Mouse (Mus musculus): ENCODE results near the gene Ror2.

The Ror2 gene

DNA sequence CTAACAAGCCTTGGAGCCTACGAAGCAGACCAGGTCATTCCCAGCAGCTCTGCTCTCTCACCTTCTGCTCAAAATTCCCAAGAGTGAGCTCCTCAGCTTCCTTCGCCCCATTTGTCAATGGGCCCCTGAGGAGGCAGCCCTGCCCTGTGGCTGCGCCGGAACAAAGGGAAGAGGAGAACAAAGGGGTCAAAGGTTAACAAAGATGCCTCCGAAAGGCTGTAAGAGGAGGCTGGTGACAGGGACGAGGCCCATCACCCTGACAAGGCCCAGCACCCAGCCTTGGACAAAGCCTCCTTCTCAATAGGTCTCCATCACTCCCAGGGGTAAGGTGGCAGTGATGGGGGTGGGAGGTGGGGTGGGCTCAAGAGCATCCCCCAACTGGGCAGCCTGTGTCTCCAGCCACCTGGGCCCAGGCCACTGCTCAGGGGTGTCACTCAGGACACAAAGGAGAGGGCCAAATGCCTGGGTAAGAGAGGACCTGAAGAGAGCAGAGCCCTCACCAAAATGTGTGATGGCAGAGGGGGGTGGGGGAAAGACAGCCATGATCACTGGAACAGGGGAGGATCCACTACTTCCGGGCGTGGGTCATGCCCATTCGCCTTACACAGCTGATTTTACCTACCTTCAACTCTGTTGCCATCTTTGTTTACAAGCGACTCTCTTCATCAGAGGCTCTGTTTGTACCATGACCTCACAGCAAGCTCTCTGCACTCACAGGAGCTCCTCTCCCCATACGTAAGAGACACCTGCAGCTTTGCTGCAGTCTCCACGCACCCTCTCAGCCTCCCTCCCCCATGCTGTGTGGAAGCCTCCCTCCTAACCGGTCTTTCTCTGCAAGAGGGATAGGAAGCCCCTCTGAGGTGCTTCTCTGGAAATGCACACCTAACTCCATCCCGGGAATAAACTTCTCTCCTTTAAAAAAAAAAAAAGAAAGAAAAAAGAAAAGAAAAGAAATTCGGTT is 51.8 kb downstream of the Ror2 start:
- no peak for DNase-seq (ENCODE audit: low read depth, low spot score)

DNA sequence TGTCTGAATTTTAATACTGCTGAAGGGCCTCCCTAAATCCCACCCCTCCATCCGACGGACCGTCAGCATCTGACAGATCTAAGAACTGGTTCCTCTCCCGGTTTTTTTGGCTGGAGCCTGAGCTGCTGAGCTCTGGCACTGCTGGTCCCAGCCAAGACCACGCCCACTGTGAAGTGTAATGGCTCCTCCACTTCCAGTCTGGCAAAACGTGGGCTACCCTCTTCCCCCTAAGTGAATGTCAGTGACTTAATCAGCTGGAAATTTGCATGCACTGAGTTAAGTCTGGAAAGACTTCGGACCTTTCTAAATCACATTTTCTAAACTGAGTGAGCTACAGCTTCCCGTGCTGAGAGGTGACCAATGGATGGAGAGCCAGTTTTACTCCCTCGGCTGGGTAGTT is 52.5 kb downstream of the Ror2 start:
- DNase-seq (ENCODE audit: low read depth, low spot score), result peak; percentile 40

GRCm38 (mm10) chr13:53232419-53232818 is 53.5 kb downstream of the Ror2 start:
- no peak for DNase-seq (ENCODE audit: low read depth, low spot score)

DNA sequence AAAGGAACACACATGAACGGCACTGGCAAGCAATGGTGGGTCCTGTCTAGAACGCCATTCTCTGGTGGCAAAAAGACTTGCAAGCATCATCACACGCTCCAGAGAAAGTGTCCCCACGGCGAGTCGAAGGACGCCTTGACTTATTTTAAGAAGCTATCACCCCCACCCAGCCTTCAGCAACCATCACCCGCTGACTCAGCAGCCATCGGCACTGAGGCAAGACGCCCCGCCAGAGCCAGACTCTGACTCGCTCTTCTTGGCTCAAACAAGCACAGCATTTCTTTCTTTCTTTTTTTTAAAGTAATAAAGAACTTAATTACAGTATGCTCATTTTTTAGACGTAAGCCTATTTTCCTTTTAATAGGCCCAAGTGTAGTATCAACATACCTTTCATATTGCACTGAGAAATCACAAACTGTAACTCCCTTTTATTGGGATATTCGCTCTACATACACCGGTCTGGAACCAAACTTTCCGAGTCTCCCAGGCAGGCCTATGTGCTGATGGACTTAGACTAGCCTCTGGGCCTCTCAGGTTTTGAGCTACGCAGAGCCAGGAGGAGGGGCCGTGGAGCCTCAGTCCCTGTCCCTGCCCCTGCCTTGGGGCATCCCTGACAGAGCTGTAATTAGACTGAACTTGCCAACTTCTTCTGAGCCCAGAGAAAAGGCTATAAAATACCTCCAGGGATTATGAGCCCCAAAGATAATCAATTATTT is 55.3 kb downstream of the Ror2 start:
- peak; percentile 30 for DNase-seq (ENCODE audit: low read depth, low spot score)

DNA sequence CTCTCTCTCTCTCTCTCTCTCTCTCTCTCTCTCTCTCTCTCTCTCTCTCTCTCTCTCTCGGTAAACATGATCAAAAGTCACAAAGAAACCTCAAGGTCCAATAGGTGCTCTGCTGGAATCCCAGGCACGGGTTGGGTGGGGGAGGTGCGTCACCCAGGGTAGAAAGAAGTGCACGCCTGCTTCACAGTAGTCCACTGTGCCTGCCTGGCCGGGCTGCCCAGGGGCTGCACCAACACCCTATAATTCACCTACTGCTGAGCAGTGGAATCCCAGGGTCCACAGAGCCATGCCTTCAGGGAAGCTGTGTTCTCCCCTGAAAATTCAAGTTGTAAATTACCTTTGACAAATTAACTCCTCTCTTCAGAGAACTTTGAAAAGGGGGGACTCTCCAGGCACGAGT is 58.9 kb downstream of the Ror2 start:
- DNase-seq (ENCODE audit: low read depth, low spot score), result no peak

DNA sequence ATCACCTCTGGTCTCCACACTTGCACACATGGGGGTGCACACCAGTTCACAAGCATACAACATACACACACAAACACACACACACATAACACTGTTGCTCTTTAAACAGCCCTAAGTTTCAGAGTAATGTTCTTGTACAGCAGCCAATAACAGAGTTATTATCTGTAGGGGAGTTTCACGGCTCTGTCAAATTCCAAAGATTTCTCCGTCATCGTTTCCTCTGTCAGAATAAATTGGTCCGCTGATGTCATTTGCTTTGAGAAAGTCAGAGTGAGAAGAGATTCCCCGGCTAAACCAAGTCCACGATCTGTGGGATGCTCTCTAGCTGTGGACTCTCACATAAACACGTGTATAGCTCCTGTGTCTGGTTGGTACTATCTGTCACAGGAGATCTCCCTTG is 59.5 kb downstream of the Ror2 start:
- DNase-seq (ENCODE audit: low read depth, low spot score), result no peak

- no peak for DNase-seq (ENCODE audit: low read depth, low spot score)
These were observed 60.0 kb downstream of the Ror2 start for GRCm38 (mm10) chr13:53225925-53226324.

- DNase-seq (ENCODE audit: low read depth, low spot score), result no peak
These were observed 64.7 kb downstream of the Ror2 start for GRCm38 (mm10) chr13:53221176-53221575.

DNA sequence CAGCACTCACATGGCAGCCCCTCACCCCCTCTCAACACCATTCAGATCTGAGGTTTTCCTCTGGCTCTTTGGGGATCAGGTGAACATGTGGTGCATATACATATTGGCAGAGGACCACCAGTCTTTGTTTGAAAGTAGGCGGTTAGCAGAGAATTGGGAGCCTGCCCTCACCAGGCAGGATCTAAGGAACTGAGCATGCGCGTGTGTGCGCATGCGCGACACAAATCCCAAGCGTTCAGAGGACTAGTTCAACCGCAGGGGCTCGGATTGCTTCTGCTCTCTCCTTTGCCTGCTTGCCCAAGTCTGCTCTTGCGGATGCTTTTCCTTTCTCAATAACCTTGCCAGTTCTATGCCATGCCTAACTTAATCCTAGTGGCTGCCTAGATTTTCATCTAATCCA is 66.0 kb downstream of the Ror2 start:
- no peak for DNase-seq (ENCODE audit: low read depth, low spot score)

GRCm38 (mm10) chr13:53219391-53219790 is 66.5 kb downstream of the Ror2 start:
- no peak for DNase-seq (ENCODE audit: low read depth, low spot score)

GRCm38 (mm10) chr13:53217396-53217975 is 68.4 kb downstream of the Ror2 start:
- peak; percentile 22 for DNase-seq (ENCODE audit: low read depth, low spot score)

DNA sequence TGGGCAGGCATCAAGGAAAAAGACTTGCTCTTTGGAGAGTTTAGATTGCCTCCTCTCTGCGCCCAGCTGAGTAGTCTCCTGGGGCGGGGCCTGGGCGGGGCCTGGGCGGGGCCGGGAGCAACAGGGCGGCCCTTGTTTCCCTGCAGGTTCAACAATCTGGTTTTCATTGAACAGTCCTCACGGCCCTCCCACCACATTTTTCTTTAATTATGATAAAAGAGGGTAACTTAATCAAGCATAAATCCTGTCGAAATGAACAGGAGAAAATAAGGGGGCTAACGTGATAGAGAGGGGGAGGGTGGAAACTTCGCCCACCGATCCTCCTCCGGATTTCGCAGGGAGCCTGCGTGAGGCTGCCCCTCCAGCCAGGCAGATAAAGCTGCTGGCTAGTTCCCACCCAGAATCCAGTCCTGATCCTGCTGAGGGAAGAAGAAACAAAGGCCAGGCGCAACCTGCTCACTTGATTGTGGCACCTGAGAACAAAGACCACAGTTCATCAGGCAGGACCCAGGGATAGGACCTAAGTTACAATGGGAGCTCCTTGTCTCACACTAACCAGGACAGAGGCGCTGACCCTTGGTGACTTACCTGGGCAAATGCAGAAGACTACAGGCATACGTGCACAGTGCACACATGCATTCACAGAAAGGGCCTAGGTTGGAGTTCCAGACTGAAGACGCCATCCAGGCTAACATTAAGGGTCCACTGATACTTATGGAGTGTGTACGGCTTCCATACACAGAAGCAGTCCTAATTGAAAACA is 73.8 kb downstream of the Ror2 start:
- no peak for DNase-seq (ENCODE audit: low read depth, low spot score)

DNA sequence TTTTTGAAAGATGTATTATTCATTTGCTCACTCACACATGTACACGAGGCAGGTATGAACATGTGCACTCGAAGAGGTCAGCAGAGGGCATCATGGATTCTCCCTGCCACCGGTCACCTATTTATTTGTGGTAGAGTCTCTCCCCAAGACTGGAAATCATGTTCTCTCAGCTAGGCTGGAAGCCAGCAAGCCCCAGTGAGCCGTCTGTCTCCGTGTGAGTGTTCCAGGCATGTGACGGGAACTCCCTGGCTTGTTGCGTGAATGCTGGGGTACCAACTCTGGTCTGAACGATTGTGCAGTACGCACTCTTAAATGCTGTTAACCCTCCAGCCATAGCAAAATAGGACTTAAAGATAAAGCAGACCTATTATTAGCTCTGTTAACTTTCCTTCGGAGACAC is 77.4 kb downstream of the Ror2 start:
- no peak for DNase-seq (ENCODE audit: low read depth, low spot score)

- no peak for DNase-seq (ENCODE audit: low read depth, low spot score)
These were observed 80.6 kb downstream of the Ror2 start for GRCm38 (mm10) chr13:53205128-53205911.

GRCm38 (mm10) chr13:53202439-53202830 is 83.5 kb downstream of the Ror2 start:
- no peak for DNase-seq (ENCODE audit: low read depth, low spot score)

DNA sequence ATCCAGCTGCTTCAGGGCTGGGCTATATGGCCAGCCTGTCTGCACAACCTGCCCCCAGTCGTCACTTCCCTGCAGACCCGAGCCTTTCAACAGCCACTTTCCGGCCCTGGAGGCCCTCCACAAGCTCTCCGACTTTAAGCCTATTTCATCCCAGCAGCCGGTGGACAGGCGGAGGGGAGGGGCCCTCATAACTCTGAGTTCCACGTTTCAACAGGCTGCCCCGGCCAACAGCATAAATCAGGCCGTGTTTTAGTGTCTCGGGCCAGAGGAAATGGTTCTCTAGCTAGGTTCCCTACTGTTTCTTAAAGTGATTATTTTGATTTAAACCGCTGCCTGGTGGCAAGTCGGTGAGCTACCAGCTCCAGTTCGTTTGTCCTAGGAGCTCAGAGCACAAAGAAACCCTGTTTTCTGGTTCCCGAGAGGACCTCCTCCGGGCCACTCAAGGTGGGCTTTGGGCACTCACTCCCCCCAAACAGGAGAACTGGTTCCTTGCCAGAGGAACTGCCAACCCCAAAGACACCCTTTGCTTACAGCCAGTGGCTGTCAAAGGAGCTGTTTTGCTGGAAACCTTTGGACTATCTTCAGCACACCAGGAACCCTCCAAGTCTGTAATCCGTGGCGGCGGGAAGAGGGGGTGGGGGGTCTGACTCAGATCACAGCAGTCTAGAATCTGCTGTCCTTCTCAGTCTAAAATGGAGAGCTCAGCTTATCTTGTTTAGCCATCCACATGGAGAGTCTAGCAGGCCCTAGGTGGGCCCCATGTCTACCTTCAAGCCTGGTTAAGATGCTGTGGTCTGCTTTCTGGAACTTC is 84.1 kb downstream of the Ror2 start:
- peak; percentile 20 for DNase-seq (ENCODE audit: low read depth, low spot score)

DNA sequence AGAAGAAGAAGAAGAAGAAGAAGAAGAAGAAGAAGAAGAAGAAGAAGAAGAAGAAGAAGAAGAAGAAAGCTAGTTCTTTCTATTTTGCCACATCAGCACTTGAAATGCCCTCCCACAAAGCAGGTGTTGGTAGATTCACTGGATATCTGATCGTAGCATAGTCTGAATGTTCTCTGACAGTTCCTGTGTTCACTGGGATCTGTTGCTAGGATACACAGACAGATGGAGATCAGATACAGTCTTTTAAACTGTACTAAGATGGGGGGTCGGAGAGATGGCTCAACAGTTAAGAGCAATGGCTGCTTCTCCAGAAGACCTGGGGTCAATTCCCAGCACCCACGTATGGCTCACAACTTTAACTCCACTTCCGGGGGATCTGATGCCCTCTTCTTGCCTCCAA is 85.8 kb downstream of the Ror2 start:
- no peak for DNase-seq (ENCODE audit: low read depth, low spot score)

GRCm38 (mm10) chr13:53199262-53199661 is 86.7 kb downstream of the Ror2 start:
- DNase-seq (ENCODE audit: low read depth, low spot score), result peak; percentile 18

DNA sequence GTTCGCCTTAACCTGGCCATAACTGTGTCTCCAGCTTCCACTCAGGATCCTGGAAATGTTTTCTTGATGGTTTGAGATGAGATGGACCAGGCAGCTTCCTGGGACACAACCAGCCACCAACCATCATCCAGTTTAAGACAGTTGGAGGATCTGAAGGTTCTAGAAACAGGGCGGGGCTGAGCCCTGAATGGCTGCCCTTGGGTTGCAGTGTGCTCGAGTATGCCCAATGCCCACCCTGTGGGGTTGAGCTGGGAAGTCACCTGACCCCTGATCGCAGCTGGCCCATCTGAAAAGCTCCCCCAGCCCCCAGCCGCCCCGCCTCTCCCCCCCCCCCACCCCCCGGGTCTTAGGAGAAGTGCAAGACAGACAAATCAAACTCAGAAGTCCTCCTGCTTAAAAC is 89.2 kb downstream of the Ror2 start:
- no peak for DNase-seq (ENCODE audit: low read depth, low spot score)

Data from skeletal muscle tissue, adult 2 months (tissue).